8 mouse cellular contexts compared by ENCODE assay signal in the genomic region with DNA sequence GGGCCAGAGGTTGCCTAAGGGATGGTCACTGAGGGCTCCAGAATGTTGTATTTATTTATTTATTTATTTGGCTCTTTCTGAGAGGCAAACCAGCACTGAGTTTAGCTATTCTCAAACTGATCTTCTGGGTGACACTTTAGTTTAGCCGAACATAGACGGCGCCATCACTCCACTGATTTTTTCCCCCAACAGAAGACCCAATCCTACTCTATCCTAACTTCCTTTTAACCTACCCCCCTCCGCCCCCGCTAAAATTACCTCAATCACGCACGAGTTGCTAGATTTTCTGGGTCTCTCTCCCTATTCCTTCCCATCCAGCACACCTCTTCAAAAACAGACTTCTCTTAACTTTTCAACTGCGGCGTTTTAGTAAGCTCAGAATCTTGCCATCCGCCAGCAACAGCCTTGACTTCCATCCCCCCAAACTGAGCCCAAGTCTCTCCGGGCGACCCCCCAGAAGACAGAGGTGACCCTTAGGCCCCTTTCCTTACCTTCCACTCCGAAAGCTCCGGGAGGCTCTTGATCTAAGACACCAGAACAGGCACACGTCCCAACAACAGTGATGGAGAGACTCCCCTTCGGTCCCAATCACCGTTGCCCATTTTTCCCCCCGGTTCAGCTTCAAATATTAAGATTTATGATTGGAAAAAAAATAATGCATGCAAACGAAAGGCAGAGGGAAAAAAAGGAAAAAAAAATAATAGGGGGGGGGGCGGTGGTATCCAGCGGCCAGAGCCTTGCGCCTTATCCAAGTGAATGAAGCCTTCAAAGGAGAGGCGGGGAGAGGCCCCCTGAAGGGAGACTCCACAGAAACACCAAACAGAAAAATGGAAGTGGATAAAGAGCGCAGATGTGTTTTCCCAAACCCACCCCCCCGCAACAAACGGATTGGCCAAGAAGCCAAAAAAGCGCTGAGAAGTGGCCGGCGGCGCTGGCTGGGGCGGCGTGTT. TPM values are rescaled to one million over a fixed set of nuclear protein-coding genes. Genes with fewer than 3 reads are reported as not detected.
DNase-seq lines count a peak whose midpoint lies in the region; ATAC-seq and TF ChIP-seq lines count a peak whose summit lies in the region.
"Had no signal": no experiment of that assay in that cellular context is flagged by ENCODE, and none has a peak within 500 bp of the region (broad histone marks: within the 10 kb centered on the region; RNA-seq: fewer than 3 reads in every experiment).

A gene (minus strand): TSS at position 737 of the 950 bp plus-strand sequence.

- peak; percentile 3 for DNase-seq in R1 (ENCODE audit: low read depth, low spot score)
- peak; percentile 44 to 50 for DNase-seq in cerebellum, adult 18-20 months
- DNase-seq in forebrain, postnatal 0 days: peak; percentile 80
- DNase-seq in left cerebral cortex, postnatal 36 days (ENCODE audit: low spot score in 2 of 2): peak; percentile 37 to 47
- peak; percentile 62 for DNase-seq in retina, embryonic 14.5 days (ENCODE audit: low spot score)
- DNase-seq in urinary bladder, adult 18-20 months (ENCODE audit: low spot score in 2 of 2): no peak
- no peak for DNase-seq in kidney, postnatal 4 days

- H3K9ac ChIP-seq in forebrain, postnatal 0 days: peak within 1 kb of the TSS; percentile 77

- intact Hi-C loops in left cerebral cortex, postnatal 36 days (cut with DNase I): loop anchor here (5.0 to 10.0 kb wide), 4 partner anchors 132 to 1464 kb away; no protein-coding TSS in a partner anchor

- H3K4me2 ChIP-seq in forebrain, postnatal 0 days (ENCODE audit: low read depth): peak within 1 kb of the TSS; percentile 63

- H3K9me3 ChIP-seq in forebrain, postnatal 0 days (ENCODE audit: low read length): no peaks in the 10 kb centered on the region

- H3K36me3 ChIP-seq in forebrain, postnatal 0 days (ENCODE audit: insufficient read depth): no peaks in the 10 kb centered on the region

- H3K27me3 ChIP-seq in forebrain, postnatal 0 days (ENCODE audit: insufficient read depth, low read length): no peaks in the 10 kb centered on the region

- peak within 1 kb of the TSS; percentile 74 for H3K4me3 ChIP-seq in forebrain, postnatal 0 days (ENCODE audit: low read depth, low read length)

- peak; percentile 60 for TF ChIP-seq CTCF in forebrain, postnatal 0 days (IDR thresholded peaks at IDR 0.05; ENCODE audit: low read depth)

- 1% methylated on average over 31 of the region's 32 CpGs for WGBS in forebrain, postnatal 0 days

- H3K4me1 ChIP-seq in forebrain, postnatal 0 days (ENCODE audit: insufficient read depth): peaks cover 18% of the 10 kb centered on the region; the same call in 1 of the 2 replicates

- peak within 1 kb of the TSS; percentile 90 for H3K27ac ChIP-seq in forebrain, postnatal 0 days (ENCODE audit: low read depth, low read length)

- ATAC-seq in forebrain, postnatal 0 days: peak; percentile 44

RNA-seq across cellular contexts. Expression of the gene that starts here (rescaled TPM):
- total RNA-seq in forebrain, postnatal 0 days (2014; rRNA removed): 99.3 and 106 TPM in 2 replicates
- polyA plus RNA-seq in forebrain, postnatal 0 days (2015; fragmentation: Nextera tagmentation; extraction: Ambion mirVana): 52.2 and 59.3 TPM in 2 replicates
- total RNA-seq in left cerebral cortex, postnatal 36 days (2021): 100 to 1,000 TPM; 102 to 114 TPM
- total RNA-seq: common myeloid progenitor, adult 5-6 weeks had no signal

Comparison
In these comparisons a context has a peak if more than half of its experiments do, and no peak if none do; other contexts are left out.
1. DNase-seq: peak in R1 (single experiment), cerebellum, adult 18-20 months (2 of 2), forebrain, postnatal 0 days (single experiment), left cerebral cortex, postnatal 36 days (2 of 2) and retina, embryonic 14.5 days (single experiment); none in urinary bladder, adult 18-20 months (0 of 2) and kidney, postnatal 4 days (0 of 2).